Comparison of ENCODE assay signal across 28 mouse cellular contexts in the genomic region with DNA sequence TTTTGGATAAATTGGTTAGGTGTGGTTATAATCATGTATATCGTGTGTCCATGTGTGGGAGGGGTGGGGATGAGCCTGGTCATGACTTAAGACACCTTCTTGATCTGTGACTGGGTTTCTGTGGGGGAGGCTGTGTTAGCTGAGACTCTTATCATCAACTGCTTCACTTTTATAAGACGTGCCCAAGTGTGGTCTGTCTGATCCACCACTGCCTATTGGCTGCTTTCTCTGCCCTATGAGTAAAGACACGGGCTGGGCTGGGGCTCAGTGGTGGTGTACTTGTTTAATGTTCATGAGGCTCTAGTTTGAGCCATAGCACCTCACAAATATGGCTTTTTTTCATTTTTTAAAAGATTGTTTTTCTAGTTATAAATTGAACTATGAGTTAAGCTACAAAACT. TPM values are rescaled to one million over a fixed set of nuclear protein-coding genes. Genes with fewer than 3 reads are reported as not detected.
"Had no signal": no experiment of that assay in that cellular context is flagged by ENCODE, and none has a peak within 500 bp of the region (broad histone marks: within the 10 kb centered on the region; RNA-seq: fewer than 3 reads in every experiment).

No protein-coding gene starts in this region.

- H3K27ac ChIP-seq: kidney, embryonic 15.5 days; limb, embryonic 10.5 days; limb, embryonic 13.5 days; lung, embryonic 15.5 days; midbrain, embryonic 13.5 days; neural tube, embryonic 13.5 days; stomach, embryonic 15.5 days had no signal

- H3K9ac ChIP-seq: kidney, embryonic 15.5 days; limb, embryonic 13.5 days; lung, embryonic 15.5 days; midbrain, embryonic 13.5 days; neural tube, embryonic 13.5 days; stomach, embryonic 15.5 days had no signal

- H3K4me2 ChIP-seq: kidney, embryonic 15.5 days; limb, embryonic 13.5 days; lung, embryonic 15.5 days; midbrain, embryonic 13.5 days; neural tube, embryonic 13.5 days; stomach, embryonic 15.5 days had no signal

- H3K4me1 ChIP-seq: kidney, embryonic 15.5 days; limb, embryonic 10.5 days; limb, embryonic 13.5 days; lung, embryonic 15.5 days; midbrain, embryonic 13.5 days; neural tube, embryonic 13.5 days; stomach, embryonic 15.5 days had no signal

- H3K36me3 ChIP-seq: kidney, embryonic 15.5 days; limb, embryonic 10.5 days; limb, embryonic 13.5 days; lung, embryonic 15.5 days; midbrain, embryonic 13.5 days; neural tube, embryonic 13.5 days; stomach, embryonic 15.5 days had no signal

- H3K9me3 ChIP-seq: kidney, embryonic 15.5 days; limb, embryonic 10.5 days; limb, embryonic 13.5 days; lung, embryonic 15.5 days; midbrain, embryonic 13.5 days; neural tube, embryonic 13.5 days; stomach, embryonic 15.5 days had no signal

- H3K4me3 ChIP-seq: kidney, embryonic 15.5 days; limb, embryonic 10.5 days; limb, embryonic 13.5 days; lung, embryonic 15.5 days; midbrain, embryonic 13.5 days; myocyte; neural tube, embryonic 13.5 days; stomach, embryonic 15.5 days had no signal

- DNase-seq: kidney, adult 11 months; kidney, adult 8-10 months; kidney, postnatal 10 days; kidney, postnatal 4 days; lung, adult 18-20 months; lung, postnatal 10 days; lung, postnatal 36 days; retina, postnatal 1 day; right cerebral cortex, postnatal 25 days; spleen, adult 18-20 months; thymus, adult 18-20 months; thymus, postnatal 36 days had no signal

- H3K27me3 ChIP-seq: kidney, embryonic 15.5 days; limb, embryonic 13.5 days; lung, embryonic 15.5 days; midbrain, embryonic 13.5 days; neural tube, embryonic 13.5 days; stomach, embryonic 15.5 days had no signal

- ATAC-seq: midbrain, embryonic 13.5 days; midbrain, embryonic 16.5 days had no signal

RNA-seq across cellular contexts. Expression of a gene that starts 1.8 kb away (rescaled TPM):
- total RNA-seq: layer of hippocampus, adult 18-20 months; layer of hippocampus, postnatal 14 days; left cerebral cortex, adult 18-20 months; left cerebral cortex, postnatal 25 days; liver, adult 2 months; monocyte, adult 5-6 weeks; neutrophil, adult 5-6 weeks had no signal
- polyA plus RNA-seq: kidney, embryonic 15.5 days; limb, embryonic 10.5 days; limb, embryonic 13.5 days; liver, adult 2 months; lung, embryonic 15.5 days; midbrain, embryonic 13.5 days; midbrain, embryonic 16.5 days; myocyte; neural tube, embryonic 13.5 days; stomach, embryonic 15.5 days had no signal

RNA-seq across cellular contexts. Expression of a gene that starts 34.0 kb away (rescaled TPM):
- polyA plus RNA-seq: myocyte had no signal
